Mouse (Mus musculus) thymus, adult 2 months (tissue): Measurements from ENCODE around the gene Tecr.

Experiments
- CTCF ChIP-seq: fragments of 200-500 bp; IDR thresholded peaks from 2 replicates; pipeline ENCODE4 v1.5.1; 2012; ENCODE audit warnings: mild to moderate bottlenecking, control low read depth, low read length, moderate library complexity, borderline replicate concordance; ENCODE audit not compliant: control insufficient read depth, poor library complexity, insufficient read depth; ENCODE audit errors: extremely low read depth
- POLR2A ChIP-seq: fragments of 200-500 bp; IDR thresholded peaks from 2 replicates; pipeline ENCODE4 v1.6.1; 2012; ENCODE audit warnings: mild to moderate bottlenecking, low read length, control low read depth, moderate library complexity; ENCODE audit not compliant: control insufficient read depth, poor library complexity, insufficient read depth; ENCODE audit errors: extremely low read depth

GRCm38 (mm10) chr8:83590488-83591023, 17.2 kb downstream of the Tecr start:
- no peak for TF ChIP-seq CTCF
- TF ChIP-seq POLR2A = no peak
